Mouse (Mus musculus) liver, embryonic 14.5 days (tissue): ENCODE measurements around the gene Dnajc19. TPM values are rescaled to one million over a fixed set of nuclear protein-coding genes. Genes with fewer than 3 reads are reported as not detected.

ENCODE experiments used
- ATAC-seq: fragments of 200-750 bp; cut with Nextera tagmentation; 2 replicates; pipeline ENCODE4 v1.8.0; 2017; ENCODE audit warnings: moderate number of reproducible peaks, mild to moderate bottlenecking, moderate library complexity; ENCODE audit not compliant: insufficient read depth
- DNase-seq, 3 experiments: peaks; one replicate each; pipeline ENCODE4 v3.0.0-alpha.2; 2012 to 2013; ENCODE audit warnings: low read depth in 3 of 3, low spot score in 3 of 3
- H3K27ac ChIP-seq: fragments of 300-500 bp; sonication (generic); 2 replicates; pipeline ENCODE4 v1.5.1; 2014; ENCODE audit warnings: moderate library complexity, mild to moderate bottlenecking, control low read depth, inconsistent platforms
- H3K27me3 ChIP-seq: fragments of 300-500 bp; sonication (generic); 2 replicates; pipeline ENCODE4 v1.6.1; 2014; ENCODE audit warnings: mild to moderate bottlenecking, low read length, moderate library complexity; ENCODE audit not compliant: control insufficient read depth, insufficient read depth
- H3K36me3 ChIP-seq: fragments of 300-500 bp; sonication (generic); replicated peaks from 2 replicates; pipeline ENCODE4 v1.6.1; 2014; ENCODE audit warnings: low read depth; ENCODE audit not compliant: control insufficient read depth, insufficient read depth
- H3K4me1 ChIP-seq, 2 experiments: fragments of 200-500 bp in 1 of 2; fragments of 300-500 bp in 1 of 2; sonication (generic) in 1 of 2; replicated peaks; 2 replicates each; pipeline ENCODE4 v1.6.1; 2012 to 2014; ENCODE audit warnings: antibody characterized with exemption in 1 of 2, inconsistent platforms in 1 of 2, low read length in 1 of 2; ENCODE audit not compliant: control insufficient read depth in 2 of 2, insufficient read depth in 2 of 2
- H3K4me2 ChIP-seq: fragments of 300-500 bp; sonication (generic); 2 replicates; pipeline ENCODE4 v1.6.1; 2014; ENCODE audit warnings: low read depth, mild to moderate bottlenecking, control low read depth, moderate library complexity
- H3K4me3 ChIP-seq, 2 experiments: fragments of 200-500 bp in 1 of 2; fragments of 300-500 bp in 1 of 2; sonication (generic) in 1 of 2; 2 replicates each; pipeline ENCODE4 v1.5.1; 2012 to 2014; ENCODE audit warnings: low read depth in 2 of 2, low read length in 2 of 2, mild to moderate bottlenecking in 2 of 2, control low read depth in 1 of 2, inconsistent platforms in 1 of 2, moderate library complexity in 1 of 2; ENCODE audit not compliant: insufficient read depth in 1 of 2
- H3K9ac ChIP-seq: fragments of 300-500 bp; sonication (generic); replicated peaks from 2 replicates; pipeline ENCODE4 v1.6.1; 2014; ENCODE audit warnings: mild to moderate bottlenecking, control low read depth, moderate library complexity
- H3K9me3 ChIP-seq: fragments of 300-500 bp; sonication (generic); 2 replicates; pipeline ENCODE4 v1.6.1; 2016; ENCODE audit warnings: low read length, mixed read lengths; ENCODE audit not compliant: control insufficient read depth
- CTCF ChIP-seq: IDR thresholded peaks from 2 replicates; pipeline ENCODE4 v1.5.1; 2016; ENCODE audit warnings: antibody characterized with exemption, low read depth, control low read depth
- EP300 ChIP-seq: IDR thresholded peaks from 2 replicates; pipeline ENCODE4 v1.6.1; 2016; ENCODE audit warnings: antibody characterized with exemption, low read depth
- WGBS: fragments of 180-500 bp; shearing (Covaris S2); extraction: QIAGEN DNeasy Blood & Tissue Kit; methylation state at CpG from one replicate; pipeline ENCODE4 v1.1.7; 2014; ENCODE audit not compliant: insufficient replicate concordance; 5-methylcytosine and 5-hydroxymethylcytosine counted together
- polyA plus RNA-seq, 2 experiments: library from polyadenylated mRNA; depleted of rRNA in 1 of 2; stranded (reverse) in 1 of 2; unstranded in 1 of 2; fragments of >200 nt; fragmentation: Nextera tagmentation in 1 of 2; extraction: Ambion mirVana in 1 of 2; gene quantifications; 2 replicates each; pipeline versions ENCODE4 v1.2.1 to v1.2.3; 2012 to 2014

Dnajc19 gene
- polyA plus RNA-seq, 2 experiments = 73.1 to 209 TPM

- Histone ChIP-seq H3K9me3 (no peaks in the 10 kb centered on the region), H3K4me2 (peak within 1 kb of the TSS; percentile 94), H3K9ac (peak within 1 kb of the TSS; percentile 100), H3K4me3 (peak within 1 kb of the TSS; percentile 80 to 94), H3K27ac (peak within 1 kb of the TSS; percentile 71), H3K27me3 (no peaks in the 10 kb centered on the region), H3K36me3 (no peaks in the 10 kb centered on the region), H3K4me1 (peaks cover 12 to 21% of the 10 kb centered on the region in 2 experiments)
- no peak for TF ChIP-seq CTCF
- no peak for TF ChIP-seq EP300
- ATAC-seq (peak; percentile 98), DNase-seq (peak; percentile 68 to 77 (median 74))
- under 1% methylated on average over 93 of the region's 97 CpGs for WGBS
These were observed 61.4 kb downstream of the Dnajc19 start, which contains the start of gene Fxr1 for GRCm38 (mm10) chr3:34019540-34020381. Gene Fxr1 (plus strand): TSS chr3:34019943.

- Histone ChIP-seq H3K9ac (no peak overlapping the region), H3K27me3 (no peaks in the 10 kb centered on the region), H3K4me3 (no peak overlapping the region), H3K9me3 (no peaks in the 10 kb centered on the region), H3K27ac (no peak overlapping the region), H3K4me1 (0 out of 4 replicates have a peak, but pooled peaks cover 0 to 2% of the 10 kb centered on the region in 2 experiments), H3K4me2 (no peak overlapping the region), H3K36me3 (no peaks in the 10 kb centered on the region)
- ATAC-seq (no peak), DNase-seq (no peak)
- TF ChIP-seq EP300 = no peak
- no peak for TF ChIP-seq CTCF
- 70% methylated on average over 6 of the region's 6 CpGs for WGBS
These were observed 72.9 kb downstream of the Dnajc19 start for GRCm38 (mm10) chr3:34008191-34008590.

- no peak overlapping the region for H3K27ac ChIP-seq
- no peak overlapping the region for H3K9ac ChIP-seq
- no peaks in the 10 kb centered on the region for H3K9me3 ChIP-seq
- ATAC-seq (no peak), DNase-seq (no peak)
- 68% methylated on average over 4 of the region's 4 CpGs for WGBS
- H3K27me3 ChIP-seq = no peaks in the 10 kb centered on the region
- H3K4me1 ChIP-seq = 0 out of 4 replicates have a peak, but pooled peaks cover 0 to 2% of the 10 kb centered on the region in 2 experiments
- H3K36me3 ChIP-seq = no peaks in the 10 kb centered on the region
- TF ChIP-seq CTCF (no peak), EP300 (no peak)
- no peak overlapping the region for H3K4me3 ChIP-seq
- H3K4me2 ChIP-seq = no peak overlapping the region
These were observed 73.5 kb downstream of the Dnajc19 start for GRCm38 (mm10) chr3:34007611-34008010.

- WGBS = 51% methylated on average over 3 of the region's 3 CpGs
- Histone ChIP-seq H3K4me2 (no peak overlapping the region), H3K9me3 (no peaks in the 10 kb centered on the region), H3K4me3 (no peak overlapping the region), H3K27ac (no peak overlapping the region), H3K9ac (no peak overlapping the region), H3K27me3 (no peaks in the 10 kb centered on the region), H3K36me3 (no peaks in the 10 kb centered on the region), H3K4me1 (0 out of 4 replicates have a peak, but pooled peaks cover 0 to 2% of the 10 kb centered on the region in 2 experiments)
- ATAC-seq (no peak), DNase-seq (no peak)
- TF ChIP-seq CTCF = no peak
- TF ChIP-seq EP300 = no peak
These were observed 74.3 kb downstream of the Dnajc19 start for GRCm38 (mm10) chr3:34006824-34007223.

GRCm38 (mm10) chr3:34006301-34006700, 74.8 kb downstream of the Dnajc19 start:
- WGBS = 52% methylated on average over 2 of the region's 2 CpGs

More at GRCm38 (mm10) chr3:34006301-34006700, 74.8 kb downstream of the Dnajc19 start:
- Histone ChIP-seq H3K4me3 (no peak overlapping the region), H3K4me2 (no peak overlapping the region), H3K9ac (no peak overlapping the region), H3K4me1 (0 out of 4 replicates have a peak, but pooled peaks cover 0 to 2% of the 10 kb centered on the region in 2 experiments), H3K27ac (no peak overlapping the region), H3K27me3 (no peaks in the 10 kb centered on the region), H3K9me3 (no peaks in the 10 kb centered on the region), H3K36me3 (no peaks in the 10 kb centered on the region)
- no peak for ATAC-seq
- TF ChIP-seq CTCF (no peak), EP300 (no peak)
- DNase-seq = no peak

Other genes with a start within 250 kb of the Dnajc19 start
- 0.06 and 0.17 TPM in 2 replicates for gene Ccdc39, start 237.0 kb downstream of the Dnajc19 start, polyA plus RNA-seq (2012; rRNA removed)
- 0.09 TPM in 2 replicates for gene Ccdc39, start 237.0 kb downstream of the Dnajc19 start, polyA plus RNA-seq (2014; fragmentation: Nextera tagmentation; extraction: Ambion mirVana)
- 13.1 and 26.8 TPM in 2 replicates for gene Fxr1, start 61.4 kb downstream of the Dnajc19 start, polyA plus RNA-seq (2012; rRNA removed)
- 25.8 and 26.5 TPM in 2 replicates for gene Fxr1, start 61.4 kb downstream of the Dnajc19 start, polyA plus RNA-seq (2014; fragmentation: Nextera tagmentation; extraction: Ambion mirVana)